Mouse (Mus musculus) right cerebral cortex, postnatal 10 days (tissue): ENCODE results near the gene Tefm.
"Not testable (repeated sequence)": the region's sequence is repeated elsewhere in the genome, so short reads cannot be mapped to it uniquely, and the experiment has no call there.

ENCODE experiments used
- DNase-seq, 2 experiments: peaks; one replicate each; pipeline ENCODE4 v3.0.0; 2021; ENCODE audit warnings: low spot score in 2 of 2

Gene Tefm

DNA sequence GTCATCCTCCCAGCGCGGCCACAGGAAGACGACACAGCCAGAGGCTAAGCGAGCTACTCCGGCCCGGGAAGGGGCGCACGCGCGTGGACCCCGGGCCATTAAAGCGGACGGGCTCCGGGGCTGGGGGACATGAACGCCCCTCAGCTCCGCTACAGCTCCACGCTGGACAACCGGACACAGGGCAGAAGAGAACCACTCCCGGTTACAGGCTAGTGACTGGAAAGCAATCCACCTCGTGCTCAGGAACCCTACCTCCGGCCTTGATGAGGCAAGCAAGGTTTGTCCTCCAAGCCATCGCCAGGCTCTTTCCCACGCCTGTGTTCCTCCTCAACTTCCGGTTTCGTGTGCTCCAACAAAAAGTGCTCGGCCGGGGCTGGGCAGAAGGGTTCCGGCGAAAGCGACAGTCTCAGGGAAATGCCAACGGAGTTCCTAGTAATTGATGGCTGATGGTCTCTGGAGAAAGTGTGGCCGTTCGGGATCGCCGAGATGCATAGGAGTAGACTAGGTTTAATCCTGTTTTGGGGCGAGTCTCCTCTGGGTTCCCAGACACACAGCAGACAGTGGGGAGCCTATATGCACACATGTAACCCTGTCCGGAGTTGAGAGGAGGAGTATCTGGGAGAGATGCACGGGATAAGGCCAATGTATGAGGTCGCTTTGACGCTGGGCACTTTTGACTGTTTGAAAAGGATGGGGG is at the start of gene Tefm:
TSS of gene Tefm (minus strand) at position 351 of the 697 bp plus-strand sequence.
- peak; percentile 90 to 93 for DNase-seq

DNA sequence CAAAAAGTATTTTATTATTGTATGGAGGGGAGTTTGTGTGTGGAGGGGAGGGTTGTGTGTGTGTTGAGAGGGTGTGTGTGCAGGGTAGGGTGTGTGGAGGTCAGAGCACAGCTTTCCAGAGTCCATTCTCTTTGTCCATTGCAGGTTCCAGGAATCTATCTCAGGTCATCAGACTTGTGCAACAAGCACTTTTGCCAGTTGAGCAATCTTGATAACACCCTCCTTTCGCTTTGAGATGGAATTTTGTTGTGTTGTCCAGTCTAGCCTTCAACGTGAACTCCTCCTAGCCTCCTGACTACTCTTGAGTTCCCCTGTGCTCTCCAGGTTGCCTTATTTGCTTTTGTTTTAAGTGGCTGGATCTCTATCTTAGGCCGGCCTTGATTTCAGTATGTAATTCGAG is 48.3 kb upstream of the Tefm start:
- no peak for DNase-seq

DNA sequence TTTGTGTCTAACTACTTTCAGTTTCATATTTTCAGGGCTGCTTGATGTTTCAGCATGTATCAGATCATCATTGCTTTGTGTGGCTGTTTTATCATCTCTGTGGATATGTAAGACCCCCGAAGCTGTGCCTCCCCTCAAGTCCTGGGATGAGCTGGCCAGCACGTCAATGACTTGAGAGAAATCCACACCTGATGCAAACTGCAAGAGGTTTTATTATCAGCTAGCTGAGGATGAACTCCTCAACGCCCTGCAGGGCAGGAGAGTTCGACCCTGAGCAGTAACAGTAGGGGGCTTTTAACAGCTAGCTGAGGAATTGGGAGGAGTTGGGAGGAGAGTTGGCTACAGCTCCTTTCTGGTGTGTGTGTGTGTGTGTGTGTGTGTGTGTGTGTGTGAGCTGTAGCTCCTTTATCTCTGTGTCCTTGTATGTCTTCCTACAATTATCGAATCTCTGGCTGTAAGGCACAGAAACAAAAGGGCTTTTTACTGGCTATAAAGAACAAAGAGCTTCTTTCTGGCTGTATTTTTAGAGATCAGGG is 43.5 kb upstream of the Tefm start:
- DNase-seq: not testable (repeated sequence)

GRCm38 (mm10) chr11:80184531-80185071 is 42.6 kb upstream of the Tefm start:
- no peak for DNase-seq

DNA sequence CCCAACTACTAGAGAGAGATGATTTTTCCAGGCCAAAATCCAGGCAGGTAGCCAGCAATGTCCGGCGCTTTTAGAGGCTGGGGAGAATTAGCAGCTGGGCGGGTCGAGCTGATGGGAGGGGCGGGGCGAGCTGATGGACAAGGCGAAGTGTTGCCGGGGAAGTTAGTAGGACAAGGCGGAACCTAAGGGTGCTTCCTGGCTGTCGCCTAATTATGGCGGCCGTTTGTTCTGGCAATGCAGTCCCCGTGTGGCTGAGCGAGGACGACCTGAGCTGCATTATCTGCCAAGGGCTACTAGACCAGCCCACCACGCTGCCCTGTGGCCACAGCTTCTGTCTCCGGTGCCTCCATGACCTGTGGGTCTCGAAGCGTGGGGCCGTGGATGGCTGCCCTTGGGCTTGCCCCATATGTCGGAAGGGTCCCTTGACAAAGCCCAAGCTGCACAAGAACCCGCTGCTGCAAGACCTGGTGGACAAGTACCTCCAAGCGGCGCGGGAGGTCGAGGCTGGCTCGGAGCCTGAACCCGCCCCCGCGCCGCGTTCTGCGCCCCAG is 41.8 kb upstream of the Tefm start, which contains the start of gene Rnf135:
TSS of gene Rnf135 (plus strand) at position 147 of the 551 bp plus-strand sequence.
- peak; percentile 91 for DNase-seq

GRCm38 (mm10) chr11:80183054-80183704 is 41.2 kb upstream of the Tefm start:
- DNase-seq: not testable (repeated sequence)

DNA sequence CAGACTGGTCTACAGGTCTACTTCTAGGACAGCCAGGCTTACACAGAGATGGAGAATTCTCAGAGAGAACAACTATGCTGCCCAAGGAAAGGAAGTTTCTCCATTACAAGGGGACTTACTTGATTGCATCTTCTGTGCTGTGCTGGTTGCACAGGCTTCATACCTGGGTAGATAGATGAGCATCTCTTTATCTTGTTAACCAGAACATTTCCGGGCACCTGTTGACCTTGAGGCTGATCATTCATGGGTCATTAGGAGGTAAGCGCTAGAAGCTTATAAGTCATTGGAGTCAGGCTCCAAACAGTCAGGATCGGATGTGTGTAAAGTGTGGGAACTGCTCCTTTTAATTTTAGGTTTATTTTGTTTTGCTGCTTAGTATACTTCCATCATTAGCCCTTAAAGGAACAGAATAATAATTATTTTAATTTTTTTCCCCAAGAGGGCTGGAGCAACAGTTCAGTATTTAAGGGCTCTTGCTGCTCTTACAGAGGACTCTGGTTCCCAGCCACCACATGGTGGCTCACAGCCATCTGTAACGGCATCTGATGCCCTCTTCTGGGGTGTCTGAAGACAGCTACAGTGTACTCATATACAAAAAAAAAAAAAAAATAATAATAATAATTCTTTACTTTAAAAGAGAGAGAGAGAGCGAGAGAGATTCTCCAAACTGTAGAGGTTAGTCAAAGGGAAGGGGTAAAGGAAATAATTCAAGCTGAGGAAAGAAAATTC is 39.2 kb upstream of the Tefm start:
- no peak for DNase-seq

- no peak for DNase-seq
Observed at GRCm38 (mm10) chr11:80178316-80178715, 36.3 kb upstream of the Tefm start.

DNA sequence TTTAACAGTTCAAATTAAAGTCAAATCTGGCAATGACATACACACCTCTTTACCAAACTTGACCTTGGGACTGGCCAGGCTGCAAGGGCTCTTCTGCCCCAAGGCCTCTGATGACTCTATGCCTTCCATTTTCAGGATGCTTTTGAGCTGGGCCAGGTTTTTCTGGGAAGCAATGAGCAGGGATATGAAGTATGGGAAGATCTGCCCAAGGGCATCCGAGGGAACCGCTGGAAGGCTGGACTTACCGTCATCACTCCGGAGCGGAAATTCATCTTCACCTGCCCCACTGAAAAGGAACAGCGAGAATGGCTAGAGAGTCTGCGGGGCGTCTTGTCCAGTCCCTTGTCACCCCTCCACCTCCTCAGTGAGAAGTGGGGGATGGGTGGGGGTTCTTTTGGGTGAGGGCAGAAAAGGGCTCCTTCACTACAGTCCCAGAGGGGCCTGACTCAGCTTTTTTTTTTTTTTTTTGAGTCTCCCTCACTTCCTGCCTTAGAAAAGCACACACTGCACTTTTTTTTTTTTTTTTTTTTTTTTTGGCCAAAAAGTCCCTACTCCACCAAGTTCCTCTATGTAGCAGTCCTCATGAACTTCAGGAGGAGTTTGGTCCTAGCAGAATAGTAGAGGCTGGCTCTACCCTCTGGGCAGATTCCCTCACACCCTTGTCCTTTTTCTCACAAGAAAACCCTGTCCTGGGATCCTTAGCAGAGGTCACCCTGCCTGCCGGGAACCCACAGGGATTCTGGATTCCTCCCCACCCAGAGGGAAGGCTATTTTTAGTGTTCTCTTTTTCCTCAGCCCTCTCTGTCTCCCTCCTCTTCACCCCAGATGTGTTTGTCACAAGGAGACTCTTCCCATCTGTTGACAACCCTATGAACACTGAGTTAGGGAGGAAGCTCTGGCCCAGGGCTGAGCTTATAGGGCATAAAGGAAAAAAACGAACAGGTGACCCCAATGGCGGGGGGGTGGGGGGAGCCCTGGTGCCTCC is 35.2 kb upstream of the Tefm start:
- DNase-seq: peak in 1 of 2 experiments; percentile 66

GRCm38 (mm10) chr11:80173963-80174670 is 32.1 kb upstream of the Tefm start:
- no peak for DNase-seq

GRCm38 (mm10) chr11:80171884-80172283 is 29.9 kb upstream of the Tefm start:
- DNase-seq: no peak

GRCm38 (mm10) chr11:80170351-80170750 is 28.4 kb upstream of the Tefm start:
- no peak for DNase-seq

DNA sequence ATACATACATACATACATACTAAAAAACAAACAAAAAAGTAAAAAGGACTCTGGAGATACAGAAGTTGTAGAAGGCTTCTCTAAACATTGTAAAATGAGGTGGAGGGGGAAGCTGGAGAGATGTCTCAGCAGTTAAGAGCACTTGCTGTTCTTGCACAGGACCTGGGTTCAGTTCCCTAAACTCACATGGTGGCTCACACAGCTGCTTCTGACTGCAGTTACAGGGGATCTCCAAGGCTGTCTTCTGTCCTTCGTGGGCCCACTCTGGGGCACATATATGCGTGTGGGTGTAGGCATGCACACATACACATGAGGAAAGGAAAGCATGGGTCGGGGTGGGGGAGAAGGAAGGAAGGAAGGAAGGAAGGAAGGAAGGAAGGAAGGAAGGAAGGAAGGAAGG is 27.7 kb upstream of the Tefm start:
- DNase-seq: no peak

DNA sequence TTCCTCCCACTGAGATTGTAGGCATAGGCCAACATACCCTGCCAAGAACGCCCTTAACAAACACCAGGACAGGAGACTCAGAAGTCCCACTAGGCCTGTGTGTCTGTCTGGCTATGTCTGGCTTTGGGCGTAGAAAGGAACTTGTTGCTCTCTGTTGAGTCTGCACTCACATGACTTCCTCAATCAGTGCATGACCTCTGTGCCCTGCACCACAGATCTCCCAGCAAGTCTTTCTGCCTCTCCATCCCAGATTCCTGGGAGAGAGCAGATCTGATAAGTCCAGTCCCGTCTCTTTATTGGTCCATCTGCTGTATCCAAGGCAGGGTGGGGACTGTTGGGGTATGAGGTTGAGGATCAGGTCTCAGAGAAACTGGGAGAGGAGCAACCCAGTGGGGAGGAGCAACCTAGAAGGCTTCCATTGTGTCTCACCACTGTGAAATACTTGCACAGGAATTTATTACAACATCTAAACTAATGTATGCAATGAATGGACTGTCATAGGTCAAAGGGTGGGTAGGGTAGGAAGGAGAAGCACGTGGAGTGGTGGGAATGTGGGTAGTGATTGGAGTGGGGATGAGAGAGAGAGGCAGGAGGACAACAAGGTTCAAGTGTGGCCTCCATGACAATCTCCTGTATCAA is 26.8 kb upstream of the Tefm start:
- no peak for DNase-seq

GRCm38 (mm10) chr11:80168121-80168520 is 26.1 kb upstream of the Tefm start:
- no peak for DNase-seq

GRCm38 (mm10) chr11:80164224-80164623 is 22.2 kb upstream of the Tefm start:
- no peak for DNase-seq

DNA sequence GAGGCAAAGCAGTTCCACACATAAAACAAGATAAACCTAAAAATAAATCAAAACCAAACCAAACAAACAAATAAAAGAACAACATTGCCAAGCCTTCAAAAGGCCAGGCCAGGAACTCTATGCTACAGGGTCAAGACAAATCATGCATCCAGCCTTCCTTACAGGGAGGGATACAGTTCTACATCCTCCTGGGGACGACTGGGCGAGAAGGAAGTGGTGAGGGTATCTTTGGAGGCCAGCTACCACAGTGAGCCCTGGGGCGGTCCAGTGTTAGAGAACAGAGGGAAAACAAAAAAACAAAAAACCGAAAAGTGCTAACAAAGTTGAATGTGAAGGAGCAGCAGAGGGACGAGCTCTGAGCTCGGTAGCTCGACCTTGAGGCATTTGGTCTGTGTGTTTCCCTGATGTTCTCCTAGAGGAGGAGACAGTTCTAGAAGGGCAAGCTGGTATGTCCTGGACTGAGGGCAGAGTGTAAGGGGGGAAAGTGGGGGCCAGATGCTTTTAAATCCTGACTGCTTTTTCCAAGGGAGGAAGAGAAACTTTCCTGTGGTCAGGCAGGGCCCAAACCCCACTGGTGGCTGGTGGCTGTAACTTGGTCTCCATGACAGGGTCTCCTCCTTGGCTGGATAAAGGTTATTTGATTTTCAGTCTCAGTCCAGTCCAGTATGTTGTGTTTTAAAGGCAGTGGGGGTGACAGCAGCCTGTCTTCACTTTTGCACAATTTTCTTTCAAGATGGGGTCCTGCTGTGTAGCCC is 21.6 kb upstream of the Tefm start:
- no peak for DNase-seq

DNA sequence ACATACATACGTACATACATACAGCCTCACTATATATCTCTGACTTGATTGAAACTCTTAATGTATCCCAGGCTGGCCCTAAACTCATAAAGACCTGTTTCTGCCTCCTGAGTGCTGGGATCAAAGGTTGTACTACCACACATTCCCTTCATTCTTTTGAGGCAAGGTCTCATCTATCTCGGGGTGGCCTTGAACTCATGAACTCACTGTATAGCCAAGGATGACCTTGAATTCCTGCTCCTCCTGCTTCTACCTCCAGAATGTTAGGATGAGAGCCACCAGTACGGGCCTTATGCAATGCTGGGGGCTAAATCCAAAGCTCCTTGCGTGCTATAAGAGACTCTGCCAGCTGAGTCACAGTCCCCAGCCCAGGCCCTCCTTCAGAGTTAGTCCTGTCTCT is 19.1 kb upstream of the Tefm start:
- DNase-seq: no peak

- DNase-seq: no peak
Observed at GRCm38 (mm10) chr11:80159018-80159417, 17.0 kb upstream of the Tefm start.
